Mouse (Mus musculus) kidney, adult 10 weeks (tissue): ENCODE results near the gene Tab1. TPM values are rescaled to one million over a fixed set of nuclear protein-coding genes. Genes with fewer than 3 reads are reported as not detected.

Experiments used
- polyA plus RNA-seq: library from polyadenylated mRNA; stranded (reverse); fragments of 350-450 nt; fragmentation: Illumina TruSeq; extraction: RNeasy Lipid Tissue Mini Kit (QIAGEN cat#74804); gene quantifications from one replicate; pipeline ENCODE4 v1.2.3, GENCODE M21; 2014; ENCODE audit warnings: low read depth, low replicate concordance

The Tab1 gene
- 0.24 TPM for polyA plus RNA-seq

DNA sequence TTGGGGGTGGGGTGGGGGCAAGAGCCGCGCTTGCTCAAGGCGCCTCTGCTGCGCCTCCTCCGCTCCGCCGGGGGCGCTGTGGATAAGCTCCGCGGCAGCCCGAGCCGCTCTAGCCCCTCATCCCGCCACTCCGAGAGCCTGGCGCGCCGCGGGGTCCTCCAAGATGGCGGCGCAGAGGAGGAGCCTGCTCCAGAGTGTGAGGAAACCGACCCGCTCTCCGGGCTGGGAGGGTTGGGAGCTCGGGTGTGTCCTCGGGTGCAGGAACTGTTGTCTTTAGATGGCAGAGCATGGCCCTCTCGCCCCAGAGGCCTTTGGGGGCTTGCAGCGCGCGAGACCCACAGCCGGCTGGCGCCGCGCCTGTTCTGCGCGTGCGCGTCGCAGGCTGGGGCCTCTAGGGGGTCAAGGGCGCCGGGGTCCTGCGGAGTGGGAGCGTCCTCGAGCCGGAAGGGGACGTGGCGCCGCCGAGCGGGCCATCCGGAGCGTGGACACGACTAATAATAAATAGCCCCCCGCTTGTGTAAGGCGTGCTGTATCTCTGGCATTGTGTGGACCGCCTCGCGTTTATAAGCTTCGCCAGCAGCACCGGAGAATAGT, at the start of gene Tab1:
TSS of gene Tab1 (plus strand) at position 135 of the 594 bp plus-strand sequence.

DNA sequence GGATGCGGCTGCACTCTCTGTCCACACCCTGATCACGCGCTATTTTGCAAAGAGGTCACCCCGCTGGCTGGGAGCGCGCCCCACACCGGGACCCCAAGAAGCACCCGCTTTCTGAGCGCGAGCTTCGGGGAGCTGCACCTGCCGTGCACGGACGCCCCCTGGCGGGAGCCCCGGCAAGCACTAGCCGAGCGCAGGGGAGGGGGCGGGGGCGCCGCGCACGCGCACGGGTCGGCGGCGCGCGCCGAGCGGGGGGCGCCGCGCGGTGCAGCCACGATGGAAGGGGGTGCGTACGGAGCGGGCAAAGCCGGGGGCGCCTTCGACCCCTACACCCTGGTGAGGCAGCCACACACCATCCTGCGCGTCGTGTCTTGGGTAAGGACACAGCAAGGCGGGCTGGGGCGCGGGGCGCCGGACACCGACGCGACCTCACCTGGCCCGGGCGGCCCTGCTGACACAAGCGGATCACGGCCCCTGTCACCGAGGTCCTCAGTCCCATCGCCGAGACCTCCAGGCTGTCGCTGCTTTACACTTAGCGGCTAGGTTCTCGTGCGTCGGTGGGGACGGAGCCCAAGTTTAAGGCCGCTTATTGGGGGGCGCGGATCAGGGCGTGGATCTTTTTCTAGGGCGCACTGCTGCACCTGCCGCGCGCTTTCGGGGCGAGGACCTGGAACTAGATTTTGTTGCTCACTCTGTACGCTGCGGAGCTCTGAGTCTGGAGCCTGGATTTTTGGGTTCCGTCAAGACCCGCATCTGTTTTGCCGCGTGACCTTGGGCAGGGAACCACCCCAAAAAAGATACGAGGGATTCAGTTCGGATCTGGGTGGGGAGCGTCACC, 41.6 kb upstream of the Tab1 start, which contains the start of the genes Syngr1 and Rpl3:
TSS of gene Syngr1 (plus strand) at position 214 of the 835 bp plus-strand sequence.
TSS of gene Rpl3 (minus strand) at position 748 of the 835 bp plus-strand sequence.

DNA sequence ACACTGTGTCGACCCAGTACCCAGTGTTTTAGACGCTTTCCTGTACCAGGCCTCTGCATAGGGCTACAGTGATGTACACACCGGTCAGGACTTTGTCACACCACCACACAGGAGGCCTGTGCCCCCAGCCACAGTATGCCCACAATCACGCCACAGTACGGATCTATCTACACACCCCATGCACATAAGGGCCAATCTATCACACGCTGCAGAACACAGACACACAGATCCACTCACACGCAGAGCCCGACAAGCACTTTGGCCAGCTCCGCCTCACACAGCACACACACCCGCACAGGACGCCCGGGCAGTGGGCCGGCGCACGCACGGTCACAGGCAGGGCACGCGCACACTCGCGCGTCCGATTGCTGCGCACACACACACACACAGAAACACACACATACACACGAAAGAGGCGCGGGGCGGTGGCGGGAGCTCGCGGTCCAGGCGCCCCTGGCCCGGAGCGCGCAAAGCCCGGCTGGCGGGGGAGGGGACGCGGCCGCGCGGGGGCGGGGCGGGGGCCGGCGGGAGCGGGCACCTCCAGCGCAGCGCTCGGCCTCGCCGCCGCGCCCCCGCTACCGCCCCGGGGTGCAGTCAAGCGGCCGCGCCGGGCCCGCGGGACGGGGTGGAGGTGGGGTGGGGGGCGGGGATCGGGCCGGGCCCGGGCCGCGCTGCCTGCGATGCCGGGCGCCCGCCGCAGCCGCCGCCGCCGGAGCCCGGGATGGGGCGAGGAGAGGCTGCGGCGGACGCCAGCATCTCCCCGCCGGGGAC, 40.3 kb downstream of the Tab1 start, which contains the start of gene Mgat3:
TSS of gene Mgat3 (plus strand) at position 721 of the 771 bp plus-strand sequence.

Other genes starting within 250 kb of the Tab1 start
- 6.3 TPM for gene Apobec3, start 241.5 kb upstream of the Tab1 start, polyA plus RNA-seq
- gene Cbx7, start 162.0 kb upstream of the Tab1 start, polyA plus RNA-seq = 1.8 TPM
- 0.97 TPM for gene Pdgfb, start 118.2 kb upstream of the Tab1 start, polyA plus RNA-seq
- gene Syngr1, start 41.8 kb upstream of the Tab1 start, polyA plus RNA-seq = 1.6 TPM
- 134 TPM for gene Rpl3, start 41.3 kb upstream of the Tab1 start, polyA plus RNA-seq
- gene Mgat3, start 40.6 kb downstream of the Tab1 start, polyA plus RNA-seq = 32.2 TPM
- 16.2 TPM for gene Mief1, start 100.9 kb downstream of the Tab1 start, polyA plus RNA-seq
- gene AC140267.1, start 102.7 kb downstream of the Tab1 start, polyA plus RNA-seq = not detected
- gene Atf4, start 122.1 kb downstream of the Tab1 start, polyA plus RNA-seq = 47.9 TPM
- gene Rps19bp1, start 131.2 kb downstream of the Tab1 start, polyA plus RNA-seq = 4.4 TPM
- gene Cacna1i, start 154.1 kb downstream of the Tab1 start, polyA plus RNA-seq = not detected